Mouse (Mus musculus): ENCODE data around the gene Bsx.

- TF ChIP-seq EP300 (IDR thresholded peaks at IDR 0.05; ENCODE audit: low read depth in 1 of 2, low read length in 2 of 2) (no peak), CTCF (IDR thresholded peaks at IDR 0.05 in 2 of 3, conservative IDR thresholded peaks at IDR 0.05 in 1 of 3; ENCODE audit: control insufficient read depth in 1 of 3, insufficient read depth in 1 of 3, low read depth in 2 of 3, low read length in 3 of 3, poor library complexity in 1 of 3, severe bottlenecking in 1 of 3) (no peak), TAL1 (IDR thresholded peaks at IDR 0.05; ENCODE audit: low read length) (no peak), POLR2A (IDR thresholded peaks at IDR 0.05; ENCODE audit: control insufficient read depth in 1 of 2, insufficient read depth in 1 of 2, low read depth in 1 of 2, low read length in 2 of 2, poor library complexity in 1 of 2) (no peak), ZKSCAN1 (IDR thresholded peaks at IDR 0.05; ENCODE audit: low read depth, low read length) (no peak), GATA1 (IDR thresholded peaks at IDR 0.05; ENCODE audit: low read depth, low read length) (no peak), GABPA (IDR thresholded peaks at IDR 0.05; ENCODE audit: low read depth, low read length) (no peak), CHD2 (IDR thresholded peaks at IDR 0.05; ENCODE audit: low read length) (no peak), RCOR1 (IDR thresholded peaks at IDR 0.05; ENCODE audit: low read depth, low read length) (no peak), POLR2AphosphoS5 (IDR thresholded peaks at IDR 0.05; ENCODE audit: borderline replicate concordance, low read depth, low read length) (no peak), MAX (IDR thresholded peaks at IDR 0.05; ENCODE audit: low read length) (no peak), USF2 (IDR thresholded peaks at IDR 0.05; ENCODE audit: borderline replicate concordance in 1 of 2, insufficient read depth in 1 of 2, low read depth in 1 of 2, low read length in 2 of 2) (no peak), TBP (IDR thresholded peaks at IDR 0.05; ENCODE audit: low read depth, low read length) (no peak), E2F4 (IDR thresholded peaks at IDR 0.05; ENCODE audit: borderline replicate concordance, low read depth, low read length) (no peak)
Measured at GRCm38 (mm10) chr9:40870331-40870730, 3.6 kb upstream of the Bsx start.
